Mouse (Mus musculus): ENCODE measurements around the gene Trappc12. TPM values are rescaled to one million over a fixed set of nuclear protein-coding genes. Genes with fewer than 3 reads are reported as not detected.

The Trappc12 gene
- total RNA-seq, 1 experiment, result 18.9 TPM

DNA sequence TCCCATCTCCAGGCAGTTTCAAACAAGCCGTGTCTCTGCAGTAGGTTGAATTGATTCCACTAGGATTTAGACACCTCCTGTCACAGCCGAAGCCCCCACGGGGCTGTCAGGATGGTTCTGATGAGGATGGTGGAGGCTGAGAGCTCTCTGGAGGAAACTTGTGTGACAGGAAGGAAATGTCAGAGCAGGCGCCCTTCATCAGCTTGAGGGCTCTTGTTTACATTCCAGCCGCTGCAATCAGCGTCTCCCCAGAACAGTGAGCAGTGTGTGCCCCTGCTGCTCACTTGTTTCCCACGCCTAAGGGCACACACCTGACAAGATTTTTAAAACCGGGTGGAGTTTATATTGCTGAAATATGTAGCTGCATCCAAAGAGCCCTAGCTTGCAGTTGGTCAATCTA, 83.0 kb downstream of the Trappc12 start:
- Histone ChIP-seq H3K4me3 (ENCODE audit: insufficient read depth in 1 of 2, low read depth in 1 of 2, low read length in 2 of 2, poor library complexity in 1 of 2, severe bottlenecking in 1 of 2) (no peak overlapping the region), H3K9ac (ENCODE audit: insufficient read depth, low read depth, low read length, poor library complexity, severe bottlenecking) (no peak overlapping the region), H3K27ac (ENCODE audit: insufficient read depth, low read depth, low read length, poor library complexity, severe bottlenecking) (no peak overlapping the region), H3K9me3 (ENCODE audit: control insufficient read depth, insufficient read depth, low read depth, low read length) (no peaks in the 10 kb centered on the region), H3K36me3 (ENCODE audit: control insufficient read depth, insufficient read depth, low read length, poor library complexity, severe bottlenecking) (no peaks in the 10 kb centered on the region; the same call in 1 of the 2 replicates), H3K4me1 (ENCODE audit: control insufficient read depth in 2 of 2, insufficient read depth in 2 of 2, low read length in 2 of 2, poor library complexity in 1 of 2) (no peaks in the 10 kb centered on the region)
- no peak for DNase-seq (ENCODE audit: low read depth, low spot score)
- in situ Hi-C loops (cut with MboI; ENCODE audit: low sequenced_read_pairs in 2 of 2, unreplicated experiment in 2 of 2), result no loop called here
- TF ChIP-seq HCFC1 (IDR thresholded peaks at IDR 0.05; ENCODE audit: borderline replicate concordance, insufficient read depth, low read length), result no peak
- TF ChIP-seq MAFK (IDR thresholded peaks at IDR 0.05; ENCODE audit: insufficient read depth, low read depth, low read length), result no peak
- TF ChIP-seq CHD2 (IDR thresholded peaks at IDR 0.05; ENCODE audit: low read depth, low read length), result no peak
- no peak for TF ChIP-seq ZNF384 (IDR thresholded peaks at IDR 0.05; ENCODE audit: low read depth, low read length)
- no peak for TF ChIP-seq ZC3H11A (IDR thresholded peaks at IDR 0.05; ENCODE audit: borderline replicate concordance, low read depth, low read length)

DNA sequence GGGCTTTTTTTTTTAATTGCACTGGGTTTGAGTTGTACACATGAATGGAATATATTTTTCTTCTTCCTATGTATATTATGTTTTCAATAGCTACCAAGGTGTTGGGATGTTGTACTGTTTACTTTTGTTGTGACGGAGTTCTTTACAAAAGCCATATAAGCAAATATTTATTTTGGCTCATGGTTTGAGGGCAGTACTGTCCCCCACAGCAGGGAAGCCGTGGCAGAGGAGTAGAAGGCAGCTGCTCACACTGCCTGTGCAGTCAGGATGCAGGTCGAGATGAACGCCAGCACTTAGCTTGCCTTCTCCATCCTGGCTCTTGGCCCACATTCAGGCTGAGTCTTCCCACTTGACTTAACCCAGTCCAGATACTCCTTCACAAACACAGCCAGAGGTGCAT, 83.5 kb downstream of the Trappc12 start:
- Histone ChIP-seq H3K9me3 (ENCODE audit: control insufficient read depth, insufficient read depth, low read depth, low read length) (no peaks in the 10 kb centered on the region), H3K36me3 (ENCODE audit: control insufficient read depth, insufficient read depth, low read length, poor library complexity, severe bottlenecking) (no peaks in the 10 kb centered on the region; the same call in 1 of the 2 replicates), H3K4me1 (ENCODE audit: control insufficient read depth in 2 of 2, insufficient read depth in 2 of 2, low read length in 2 of 2, poor library complexity in 1 of 2) (no peaks in the 10 kb centered on the region), H3K27ac (ENCODE audit: insufficient read depth, low read depth, low read length, poor library complexity, severe bottlenecking) (no peak overlapping the region), H3K4me3 (ENCODE audit: insufficient read depth in 1 of 2, low read depth in 1 of 2, low read length in 2 of 2, poor library complexity in 1 of 2, severe bottlenecking in 1 of 2) (no peak overlapping the region), H3K9ac (ENCODE audit: insufficient read depth, low read depth, low read length, poor library complexity, severe bottlenecking) (no peak overlapping the region)
- TF ChIP-seq HCFC1 (IDR thresholded peaks at IDR 0.05; ENCODE audit: borderline replicate concordance, insufficient read depth, low read length) (no peak), ZC3H11A (IDR thresholded peaks at IDR 0.05; ENCODE audit: borderline replicate concordance, low read depth, low read length) (no peak), ZNF384 (IDR thresholded peaks at IDR 0.05; ENCODE audit: low read depth, low read length) (no peak), CHD2 (IDR thresholded peaks at IDR 0.05; ENCODE audit: low read depth, low read length) (no peak), MAFK (IDR thresholded peaks at IDR 0.05; ENCODE audit: insufficient read depth, low read depth, low read length) (no peak)
- DNase-seq (ENCODE audit: low read depth, low spot score), result no peak
- in situ Hi-C loops (cut with MboI; ENCODE audit: low sequenced_read_pairs in 2 of 2, unreplicated experiment in 2 of 2), result no loop called here

DNA sequence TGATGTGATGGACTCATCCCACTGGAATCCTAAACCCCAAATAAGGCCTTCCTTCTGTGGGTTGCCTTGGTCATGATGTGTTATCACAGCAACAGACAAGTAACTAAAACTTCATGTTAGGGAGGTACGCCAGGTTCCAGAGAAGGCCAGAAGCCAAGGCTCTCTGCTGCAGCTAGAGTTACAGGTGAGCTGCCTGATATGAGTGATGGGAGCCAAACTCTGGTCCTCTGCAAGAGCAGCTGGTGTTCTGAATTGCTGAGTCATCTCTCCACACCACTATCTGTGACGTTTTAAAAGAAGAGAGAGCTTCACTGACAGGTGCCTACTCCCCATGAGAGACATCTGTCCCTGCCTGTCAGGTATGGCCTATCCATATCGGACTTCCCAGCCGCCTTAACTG, 87.6 kb downstream of the Trappc12 start:
- in situ Hi-C loops (cut with MboI; ENCODE audit: low sequenced_read_pairs in 2 of 2, unreplicated experiment in 2 of 2), result no loop called here
- Histone ChIP-seq H3K36me3 (ENCODE audit: control insufficient read depth, insufficient read depth, low read length, poor library complexity, severe bottlenecking) (peaks cover 14% of the 10 kb centered on the region), H3K27ac (ENCODE audit: insufficient read depth, low read depth, low read length, poor library complexity, severe bottlenecking) (no peak overlapping the region), H3K4me3 (ENCODE audit: insufficient read depth in 1 of 2, low read depth in 1 of 2, low read length in 2 of 2, poor library complexity in 1 of 2, severe bottlenecking in 1 of 2) (no peak overlapping the region), H3K4me1 (ENCODE audit: control insufficient read depth in 2 of 2, insufficient read depth in 2 of 2, low read length in 2 of 2, poor library complexity in 1 of 2) (no peaks in the 10 kb centered on the region), H3K9ac (ENCODE audit: insufficient read depth, low read depth, low read length, poor library complexity, severe bottlenecking) (no peak overlapping the region), H3K9me3 (ENCODE audit: control insufficient read depth, insufficient read depth, low read depth, low read length) (no peaks in the 10 kb centered on the region)
- TF ChIP-seq HCFC1 (IDR thresholded peaks at IDR 0.05; ENCODE audit: borderline replicate concordance, insufficient read depth, low read length) (no peak), CHD2 (IDR thresholded peaks at IDR 0.05; ENCODE audit: low read depth, low read length) (no peak), ZNF384 (IDR thresholded peaks at IDR 0.05; ENCODE audit: low read depth, low read length) (no peak), ZC3H11A (IDR thresholded peaks at IDR 0.05; ENCODE audit: borderline replicate concordance, low read depth, low read length) (no peak), MAFK (IDR thresholded peaks at IDR 0.05; ENCODE audit: insufficient read depth, low read depth, low read length) (no peak)
- no peak for DNase-seq (ENCODE audit: low read depth, low spot score)

DNA sequence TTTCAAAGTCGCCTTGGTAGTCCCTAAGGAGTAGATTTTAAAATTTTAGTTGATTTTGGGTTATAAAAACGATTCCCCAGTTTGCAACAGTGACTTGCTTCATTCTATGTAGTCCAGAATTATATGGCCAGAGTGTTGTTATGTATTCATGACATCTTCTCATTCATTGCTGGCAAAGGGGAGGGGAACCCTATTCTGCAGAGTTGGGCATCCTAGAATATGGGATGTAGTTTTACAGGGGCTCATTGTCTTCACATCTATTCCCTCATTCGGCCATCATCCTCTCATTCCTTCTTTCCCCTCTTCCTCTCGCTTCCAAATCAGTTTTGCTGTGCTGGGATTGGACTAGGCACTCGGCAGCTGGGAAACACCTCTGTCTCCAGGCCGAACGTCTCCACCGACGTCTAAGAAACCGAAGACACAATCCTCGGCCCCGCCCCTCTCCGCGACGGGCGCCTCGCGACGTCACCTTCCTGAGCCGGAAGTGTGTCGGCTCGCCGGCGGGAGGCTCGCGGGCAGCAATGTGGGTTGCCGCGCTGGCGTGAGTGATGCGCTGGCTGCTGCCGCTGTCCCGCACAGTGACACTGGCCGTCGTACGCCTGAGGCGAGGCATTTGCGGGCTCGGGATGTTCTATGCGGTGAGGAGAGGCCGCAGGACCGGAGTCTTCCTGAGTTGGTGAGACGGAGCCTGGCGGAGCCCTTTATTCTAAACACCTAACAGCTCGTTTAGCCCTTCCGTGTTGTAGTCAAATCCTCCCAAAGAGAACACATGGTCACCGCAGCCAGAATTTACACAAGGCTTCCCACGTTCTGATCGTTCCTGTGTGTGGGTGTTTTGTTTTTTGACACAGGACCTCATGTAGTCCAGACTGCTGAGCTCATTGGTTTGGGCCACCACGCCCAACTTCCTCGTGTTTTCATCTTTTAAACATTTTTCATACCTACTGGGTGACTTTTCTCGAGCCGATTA, 100.8 kb downstream of the Trappc12 start, which contains the start of gene Rnaseh1:
Gene Rnaseh1 (plus strand): TSS at position 462 of the 970 bp plus-strand sequence.
- Histone ChIP-seq H3K4me1 (ENCODE audit: control insufficient read depth in 2 of 2, insufficient read depth in 2 of 2, low read length in 2 of 2, poor library complexity in 1 of 2) (no peaks in the 10 kb centered on the region), H3K27ac (ENCODE audit: insufficient read depth, low read depth, low read length, poor library complexity, severe bottlenecking) (no peak within 1 kb of the TSS), H3K9me3 (ENCODE audit: control insufficient read depth, insufficient read depth, low read depth, low read length) (no peaks in the 10 kb centered on the region), H3K4me3 (ENCODE audit: insufficient read depth in 1 of 2, low read depth in 1 of 2, low read length in 2 of 2, poor library complexity in 1 of 2, severe bottlenecking in 1 of 2) (peak within 1 kb of the TSS; percentile 83 to 96), H3K9ac (ENCODE audit: insufficient read depth, low read depth, low read length, poor library complexity, severe bottlenecking) (peak within 1 kb of the TSS; percentile 88), H3K36me3 (ENCODE audit: control insufficient read depth, insufficient read depth, low read length, poor library complexity, severe bottlenecking) (peaks cover 5% of the 10 kb centered on the region)
- DNase-seq (ENCODE audit: low read depth, low spot score), result peak; percentile 91
- in situ Hi-C loops (cut with MboI; ENCODE audit: low sequenced_read_pairs in 2 of 2, unreplicated experiment in 2 of 2), result no loop called here
- peak; percentile 73; the same call in 1 of the 2 replicates for TF ChIP-seq HCFC1 (IDR thresholded peaks at IDR 0.05; ENCODE audit: borderline replicate concordance, insufficient read depth, low read length)
- no peak for TF ChIP-seq CHD2 (IDR thresholded peaks at IDR 0.05; ENCODE audit: low read depth, low read length)

Other genes starting within 250 kb of the Trappc12 start
- 0.71 and 1.3 TPM in 2 replicates for gene Dcdc2c, start 198.1 kb downstream of the Trappc12 start, total RNA-seq (2012; rRNA removed)
- gene Allc, start 167.9 kb downstream of the Trappc12 start, total RNA-seq (2012; rRNA removed), result not detected in 2 replicates
- 0.18 TPM in 1 of 2 replicates, not detected in the other for gene Colec11, start 127.1 kb downstream of the Trappc12 start, total RNA-seq (2012; rRNA removed)
- 1,340 and 1,705 TPM in 2 replicates for gene Rps7, start 114.5 kb downstream of the Trappc12 start, total RNA-seq (2012; rRNA removed)
- gene Rnaseh1, start 100.9 kb downstream of the Trappc12 start, total RNA-seq (2012; rRNA removed), result 29.5 and 32.8 TPM in 2 replicates
- gene Adi1, start 75.2 kb downstream of the Trappc12 start, total RNA-seq (2012; rRNA removed), result 19.0 and 25.3 TPM in 2 replicates
- gene Eipr1, start 1.3 kb upstream of the Trappc12 start, total RNA-seq (2012; rRNA removed), result 41.5 and 43.7 TPM in 2 replicates

Measured in ES-E14 (cell line).